Mouse (Mus musculus) brain, embryonic 14.5 days (tissue): ENCODE results near the gene Plod3. TPM values are rescaled to one million over a fixed set of nuclear protein-coding genes. Genes with fewer than 3 reads are reported as not detected.
A peak's percentile ranks its signal among the peaks of the same experiment; 100 is the strongest.

ENCODE experiments used
- DNase-seq: peaks from one replicate; pipeline ENCODE4 v3.0.0-alpha.2; 2011; ENCODE audit warnings: low read depth
- CTCF ChIP-seq: fragments of 200-500 bp; IDR thresholded peaks from 2 replicates; pipeline ENCODE4 v1.5.1; 2012; ENCODE audit warnings: inconsistent platforms, mild to moderate bottlenecking, moderate library complexity, borderline replicate concordance; ENCODE audit not compliant: insufficient read depth, insufficient read length; ENCODE audit errors: extremely low read depth
- POLR2A ChIP-seq: fragments of 200-500 bp; IDR thresholded peaks from 2 replicates; pipeline ENCODE4 v1.6.1; 2012; ENCODE audit warnings: mild to moderate bottlenecking, inconsistent platforms, borderline replicate concordance; ENCODE audit not compliant: poor library complexity, insufficient read depth, insufficient read length, severe bottlenecking; ENCODE audit errors: extremely low read depth
- polyA plus RNA-seq: library from polyadenylated mRNA; depleted of rRNA; stranded (reverse); fragments of >200 nt; gene quantifications from 2 replicates; pipeline ENCODE4 v1.2.3, GENCODE M21; 2012

Gene Plod3
- polyA plus RNA-seq, 1 experiment: 81.7 TPM

DNA sequence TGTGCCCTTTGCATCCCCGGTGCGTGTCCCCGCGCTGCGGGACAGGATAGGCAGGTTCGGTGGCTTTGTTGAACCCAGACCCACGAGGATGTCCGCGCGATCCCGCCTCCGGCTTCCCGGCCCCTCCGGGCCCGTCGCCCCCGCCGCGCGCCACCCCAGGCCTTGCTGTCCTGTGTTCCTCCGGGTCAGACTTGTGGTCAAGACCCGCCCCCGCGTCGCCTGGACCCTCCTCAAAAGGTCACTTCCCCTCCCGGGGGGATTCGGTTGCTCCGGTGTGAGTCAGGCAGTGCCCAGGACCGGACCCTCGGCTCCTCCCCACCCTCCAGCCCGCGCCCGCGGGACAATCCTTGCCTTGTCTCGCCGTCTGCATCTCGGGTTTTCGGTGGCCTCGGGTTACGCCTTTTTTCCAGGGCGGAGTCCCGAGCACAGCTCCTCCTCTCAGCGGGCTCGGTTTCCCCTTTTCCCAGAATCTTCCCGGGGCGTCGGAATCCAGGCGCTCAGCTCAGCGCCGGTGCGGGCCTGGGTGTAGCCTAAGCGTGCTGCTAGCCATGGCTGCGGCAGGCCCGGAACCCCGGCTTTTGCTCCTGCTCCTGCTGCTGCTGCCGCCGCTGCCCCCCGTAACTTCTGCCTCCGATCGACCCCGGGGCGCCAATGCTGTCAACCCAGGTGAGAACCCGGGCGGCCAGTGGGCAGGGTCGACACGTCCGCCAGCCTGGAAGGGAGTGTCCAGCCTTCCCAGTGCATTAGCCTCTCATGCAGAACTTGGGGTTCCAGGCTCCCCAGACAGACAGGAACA is 517 bp downstream of the Plod3 start:
- no peak for TF ChIP-seq CTCF
- peak; percentile 50; the same call in 1 of the 2 replicates for TF ChIP-seq POLR2A
- DNase-seq: peak; percentile 77

- TF ChIP-seq CTCF (no peak), POLR2A (no peak)
- DNase-seq: peak; percentile 52
Measured at GRCm38 (mm10) chr5:136987934-136988271, 1.1 kb downstream of the Plod3 start, which contains the start of gene Znhit1. Gene Znhit1, minus strand, starts transcription at chr5:136988021.

GRCm38 (mm10) chr5:136988420-136988819 is 1.6 kb downstream of the Plod3 start:
- no peak for TF ChIP-seq POLR2A
- TF ChIP-seq CTCF: no peak
- peak; percentile 49 for DNase-seq

GRCm38 (mm10) chr5:136989801-136990200 is 3.0 kb downstream of the Plod3 start:
- TF ChIP-seq POLR2A: no peak
- TF ChIP-seq CTCF: no peak
- DNase-seq: no peak

- TF ChIP-seq POLR2A: no peak
- no peak for TF ChIP-seq CTCF
- DNase-seq: no peak
Measured at GRCm38 (mm10) chr5:136999449-136999848, 12.6 kb downstream of the Plod3 start.

GRCm38 (mm10) chr5:137000612-137001011 is 13.8 kb downstream of the Plod3 start:
- TF ChIP-seq CTCF (no peak), POLR2A (no peak)
- DNase-seq: no peak

GRCm38 (mm10) chr5:137007276-137007675 is 20.5 kb downstream of the Plod3 start:
- DNase-seq: no peak
- TF ChIP-seq CTCF (no peak), POLR2A (no peak)

- peak; percentile 69 for DNase-seq
- TF ChIP-seq CTCF (peak; percentile 62; the same call in 1 of the 2 replicates), POLR2A (no peak)
Measured at GRCm38 (mm10) chr5:137009988-137010387, 23.2 kb downstream of the Plod3 start.

DNA sequence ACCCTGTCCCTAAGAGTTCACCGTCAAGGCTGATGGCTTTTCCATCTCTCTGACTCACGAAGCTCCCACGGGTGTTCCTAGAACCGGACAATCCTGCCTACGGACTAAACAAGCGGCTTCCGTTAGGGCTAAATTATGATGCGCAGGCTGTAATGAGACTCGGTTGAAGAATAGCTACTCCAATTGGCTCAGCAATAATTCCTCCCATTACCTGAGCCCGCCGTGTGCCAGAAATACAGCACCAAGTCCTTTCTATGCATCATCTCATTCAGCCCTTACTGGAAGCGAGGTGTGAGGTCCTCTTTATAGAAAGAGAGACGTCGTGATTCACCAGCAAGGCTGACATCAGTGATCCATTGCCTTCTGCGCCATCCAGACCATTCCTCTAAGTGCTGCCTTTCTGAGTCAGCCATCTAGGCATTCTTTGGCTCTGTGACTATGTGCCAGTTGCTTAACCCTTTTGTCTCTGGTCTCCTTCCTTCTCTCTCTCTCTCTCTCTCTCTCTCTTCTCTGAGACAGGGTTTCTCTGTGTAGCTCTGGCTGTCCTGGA is 25.7 kb downstream of the Plod3 start:
- TF ChIP-seq POLR2A (no peak), CTCF (no peak)
- DNase-seq: no peak

- TF ChIP-seq CTCF (no peak), POLR2A (no peak)
- DNase-seq: no peak
Measured at GRCm38 (mm10) chr5:137015913-137016312, 29.1 kb downstream of the Plod3 start.

DNA sequence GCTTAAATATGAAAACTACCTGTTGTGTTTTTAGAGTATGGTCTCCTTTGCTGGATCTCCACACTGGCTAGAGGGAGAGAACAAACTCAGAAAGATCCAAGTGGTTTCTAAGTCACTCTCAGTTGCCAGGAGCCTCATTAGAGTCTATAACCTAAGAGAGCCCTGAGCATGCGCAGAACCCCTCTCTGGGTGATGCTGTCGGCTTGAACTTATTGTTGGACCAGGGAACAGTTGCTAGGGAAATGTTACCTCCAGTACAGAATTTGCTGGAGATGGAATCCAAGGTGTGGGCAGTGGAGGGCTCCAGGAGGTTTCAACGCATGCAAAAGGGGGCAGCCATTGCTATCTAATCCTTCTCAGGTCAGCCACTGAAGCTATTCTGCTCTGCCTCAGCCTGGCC is 37.5 kb downstream of the Plod3 start:
- TF ChIP-seq POLR2A: no peak
- TF ChIP-seq CTCF: no peak
- DNase-seq: no peak

GRCm38 (mm10) chr5:137025132-137025531 is 38.3 kb downstream of the Plod3 start:
- TF ChIP-seq POLR2A (no peak), CTCF (peak; percentile 93)
- DNase-seq: peak; percentile 72
